Mouse (Mus musculus) heart, embryonic 10.5 days (tissue): Measurements from ENCODE around the gene Rybp. TPM values are rescaled to one million over a fixed set of nuclear protein-coding genes. Genes with fewer than 3 reads are reported as not detected.
A peak's percentile ranks its signal among the peaks of the same experiment; 100 is the strongest.

Experiments used
- DNase-seq: peaks from one replicate; pipeline ENCODE4 v3.0.0-alpha.2; 2017; ENCODE audit warnings: low spot score
- H3K27ac ChIP-seq: fragments of 300-500 bp; sonication (generic); 2 replicates; pipeline ENCODE4 v1.5.1; 2016; ENCODE audit warnings: mild to moderate bottlenecking
- H3K27me3 ChIP-seq: fragments of 300-500 bp; sonication (generic); 2 replicates; pipeline ENCODE4 v1.6.1; 2016; ENCODE audit warnings: mild to moderate bottlenecking; ENCODE audit not compliant: poor library complexity, insufficient read depth, severe bottlenecking
- H3K36me3 ChIP-seq: fragments of 300-500 bp; sonication (generic); 2 replicates; pipeline ENCODE4 v1.6.1; 2016; ENCODE audit warnings: mild to moderate bottlenecking, moderate library complexity
- H3K4me1 ChIP-seq: fragments of 300-500 bp; sonication (generic); 2 replicates; pipeline ENCODE4 v1.6.1; 2016; ENCODE audit warnings: mild to moderate bottlenecking
- H3K4me3 ChIP-seq: fragments of 300-500 bp; sonication (generic); 2 replicates; pipeline ENCODE4 v1.5.1; 2016; ENCODE audit warnings: mild to moderate bottlenecking, moderate library complexity
- H3K9me3 ChIP-seq: fragments of 300-500 bp; sonication (generic); 2 replicates; pipeline ENCODE4 v1.6.1; 2016; ENCODE audit warnings: mild to moderate bottlenecking, moderate library complexity
- whole genome bisulfite sequencing: fragments of 180-500 bp; shearing (Covaris S2); methylation state at CpG from one replicate; pipeline ENCODE4 v1.1.7; 2016; 5-methylcytosine and 5-hydroxymethylcytosine counted together
- polyA plus RNA-seq: library from polyadenylated mRNA; unstranded; fragments of >200 nt; fragmentation: Nextera tagmentation; extraction: Ambion mirVana; gene quantifications from 2 replicates; pipeline ENCODE4 v1.2.1, GENCODE M21; 2016

Rybp gene
- polyA plus RNA-seq, 1 experiment from 2014 or later: 14.8 TPM

DNA sequence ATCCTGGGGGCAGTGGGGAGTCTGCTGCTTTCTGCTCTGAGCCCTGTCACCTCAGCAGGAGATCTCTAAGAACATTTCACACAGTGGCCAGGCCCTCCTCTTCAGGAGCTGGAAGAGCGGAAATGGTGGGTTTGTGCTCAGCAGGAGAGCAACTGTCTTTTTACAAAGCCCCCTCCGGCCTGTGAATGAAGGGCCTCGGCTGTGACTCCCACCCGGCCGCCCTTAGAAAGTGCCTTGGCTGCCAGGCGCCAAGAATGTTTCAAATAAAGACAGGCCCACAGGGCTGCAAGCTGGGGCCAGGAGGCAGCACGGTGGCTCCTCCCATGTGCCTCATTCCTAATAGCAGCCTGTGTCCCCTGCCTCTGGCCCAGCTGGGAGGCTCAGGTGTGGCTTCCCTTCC lies 74.5 kb downstream of the Rybp start:
- no peak for DNase-seq
- peak overlapping the region; percentile 76 for H3K27ac ChIP-seq

DNA sequence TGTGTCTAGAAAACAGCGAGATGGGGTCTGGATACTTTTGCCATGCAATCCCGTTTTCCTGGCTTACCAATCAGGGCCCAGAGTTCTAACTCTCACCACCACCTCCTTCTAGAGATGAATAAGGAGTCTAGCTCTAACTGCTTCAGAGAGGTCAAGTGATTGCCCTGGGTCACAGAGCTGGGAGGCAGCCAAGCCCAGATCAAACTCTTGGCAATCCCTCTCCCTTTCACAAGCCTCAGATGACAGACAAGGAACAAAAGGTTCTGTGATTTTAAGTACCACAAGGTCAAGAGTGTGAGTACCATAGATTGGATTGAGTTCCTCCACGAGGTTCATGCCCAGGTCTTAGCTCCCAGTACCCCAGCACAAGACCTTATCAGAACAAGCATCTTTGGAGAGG lies 75.6 kb downstream of the Rybp start:
- DNase-seq: no peak
- peaks cover 65% of the 10 kb centered on the region for H3K4me1 ChIP-seq
- no peak overlapping the region for H3K4me3 ChIP-seq
- H3K36me3 ChIP-seq: no peaks in the 10 kb centered on the region
- 73% methylated on average over 3 of the region's 3 CpGs for WGBS
- no peak overlapping the region for H3K27ac ChIP-seq
- peaks cover 46% of the 10 kb centered on the region for H3K27me3 ChIP-seq
- no peaks in the 10 kb centered on the region for H3K9me3 ChIP-seq

More for the DNA sequence above, 74.5 kb downstream of the Rybp start:
- 17% methylated on average over 7 of the region's 7 CpGs for WGBS
- H3K27me3 ChIP-seq: peaks cover 36% of the 10 kb centered on the region
- peaks cover 65% of the 10 kb centered on the region for H3K4me1 ChIP-seq
- no peaks in the 10 kb centered on the region for H3K9me3 ChIP-seq
- no peak overlapping the region for H3K4me3 ChIP-seq
- H3K36me3 ChIP-seq: no peaks in the 10 kb centered on the region

GRCm38 (mm10) chr6:100210517-100210916 lies 76.8 kb downstream of the Rybp start:
- Histone ChIP-seq H3K4me1 (peaks cover 61% of the 10 kb centered on the region), H3K27ac (no peak overlapping the region), H3K4me3 (no peak overlapping the region), H3K27me3 (peaks cover 47% of the 10 kb centered on the region), H3K9me3 (no peaks in the 10 kb centered on the region), H3K36me3 (no peaks in the 10 kb centered on the region)
- 49% methylated on average over 1 of the region's 1 CpGs for WGBS
- no peak for DNase-seq

- no peaks in the 10 kb centered on the region for H3K9me3 ChIP-seq
- peak overlapping the region; percentile 44 for H3K4me3 ChIP-seq
- H3K36me3 ChIP-seq: no peaks in the 10 kb centered on the region
- H3K27ac ChIP-seq: peak overlapping the region; percentile 81
- peaks cover 49% of the 10 kb centered on the region for H3K4me1 ChIP-seq
- H3K27me3 ChIP-seq: peaks cover 46% of the 10 kb centered on the region
- peak; percentile 85 for DNase-seq
- under 1% methylated on average over 14 of the region's 14 CpGs for WGBS
Observed at GRCm38 (mm10) chr6:100206741-100207275, 80.5 kb downstream of the Rybp start.

DNA sequence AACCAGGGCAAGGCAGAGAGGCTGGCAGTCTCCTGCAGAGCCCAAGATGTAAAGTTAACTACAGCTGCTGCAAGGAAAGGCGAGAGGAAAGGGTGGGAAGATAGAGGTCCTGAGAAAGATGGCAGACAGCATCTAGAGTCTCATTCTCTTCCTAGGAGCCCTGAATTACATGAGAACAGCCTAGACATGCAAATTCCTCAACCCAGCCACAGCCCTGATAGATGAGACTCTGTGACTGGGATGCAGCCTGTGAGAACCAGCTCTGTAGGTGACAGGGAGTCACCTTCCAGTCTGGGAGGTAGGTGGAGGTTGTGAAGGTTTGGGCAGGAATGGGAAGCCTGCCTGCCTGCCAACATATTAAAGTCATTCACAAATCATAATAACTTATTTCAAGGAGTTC lies 81.0 kb downstream of the Rybp start:
- 0 out of 2 replicates have a peak overlapping the region, but pooled peaks have one; percentile 44 for H3K4me3 ChIP-seq
- H3K27ac ChIP-seq: peak overlapping the region; percentile 81
- WGBS: 58% methylated on average over 1 of the region's 1 CpGs
- H3K36me3 ChIP-seq: no peaks in the 10 kb centered on the region
- peaks cover 46% of the 10 kb centered on the region for H3K27me3 ChIP-seq
- peaks cover 49% of the 10 kb centered on the region for H3K4me1 ChIP-seq
- no peak for DNase-seq
- H3K9me3 ChIP-seq: no peaks in the 10 kb centered on the region

DNA sequence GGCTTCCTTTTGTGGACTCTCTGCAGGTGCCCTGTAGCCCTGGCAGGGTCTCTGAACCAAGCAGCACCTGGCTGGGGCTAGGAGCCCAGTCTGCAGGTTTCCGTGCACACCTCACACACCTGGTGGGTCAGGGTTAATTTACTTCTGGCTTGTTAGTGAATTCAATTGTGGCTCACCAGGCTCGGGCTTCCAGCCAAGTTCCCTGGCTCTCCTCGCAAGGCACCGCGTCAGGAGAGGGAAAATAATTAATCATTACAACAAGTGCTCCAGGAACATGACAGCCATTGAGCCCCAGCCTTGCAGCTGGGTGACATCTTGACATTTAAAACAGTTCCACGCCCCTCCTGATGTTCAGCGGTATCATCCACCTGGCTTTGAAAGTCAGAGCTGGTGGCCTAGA lies 82.8 kb downstream of the Rybp start:
- Histone ChIP-seq H3K4me1 (peaks cover 42% of the 10 kb centered on the region), H3K27me3 (peaks cover 44% of the 10 kb centered on the region), H3K4me3 (no peak overlapping the region), H3K9me3 (no peaks in the 10 kb centered on the region), H3K36me3 (no peaks in the 10 kb centered on the region), H3K27ac (no peak overlapping the region)
- no peak for DNase-seq
- 75% methylated on average over 7 of the region's 7 CpGs for WGBS

DNA sequence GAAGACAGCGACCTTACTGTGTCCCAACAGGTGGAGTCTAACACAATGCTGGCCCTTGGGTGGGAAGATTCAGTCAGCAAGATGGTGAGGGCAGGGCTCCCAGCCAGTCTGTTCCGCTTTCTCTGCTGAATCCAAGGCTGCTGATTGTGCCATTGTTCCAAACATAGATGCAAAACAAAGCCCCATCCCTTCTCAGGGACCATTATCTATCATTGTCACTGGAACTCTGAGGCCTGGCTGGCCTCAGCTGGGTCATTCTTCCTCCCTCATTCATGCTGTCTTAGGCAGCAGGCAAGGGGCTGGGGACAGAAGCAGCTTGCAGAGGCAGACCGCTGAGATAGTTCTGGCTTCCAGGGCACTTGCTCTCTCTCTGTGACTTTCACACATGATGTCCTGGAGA lies 83.8 kb downstream of the Rybp start:
- Histone ChIP-seq H3K4me1 (peaks cover 42% of the 10 kb centered on the region), H3K27me3 (peaks cover 36% of the 10 kb centered on the region), H3K9me3 (no peaks in the 10 kb centered on the region), H3K4me3 (no peak overlapping the region), H3K27ac (peak overlapping the region; percentile 39; the same call in 1 of the 2 replicates), H3K36me3 (no peaks in the 10 kb centered on the region)
- DNase-seq: no peak
- WGBS: 22% methylated on average over 3 of the region's 3 CpGs

- 68% methylated on average over 1 of the region's 1 CpGs for WGBS
Observed at GRCm38 (mm10) chr6:100202091-100202490, 85.2 kb downstream of the Rybp start.

GRCm38 (mm10) chr6:100197102-100197501 lies 90.2 kb downstream of the Rybp start:
- WGBS: 69% methylated on average over 5 of the region's 5 CpGs
- H3K4me1 ChIP-seq: peaks cover 55% of the 10 kb centered on the region
- H3K9me3 ChIP-seq: no peaks in the 10 kb centered on the region
- no peaks in the 10 kb centered on the region for H3K36me3 ChIP-seq
- H3K27me3 ChIP-seq: peaks cover 2% of the 10 kb centered on the region
- no peak overlapping the region for H3K27ac ChIP-seq
- no peak for DNase-seq
- no peak overlapping the region for H3K4me3 ChIP-seq

More at GRCm38 (mm10) chr6:100202091-100202490, 85.2 kb downstream of the Rybp start:
- Histone ChIP-seq H3K27ac (no peak overlapping the region), H3K27me3 (peaks cover 22% of the 10 kb centered on the region), H3K4me3 (no peak overlapping the region), H3K36me3 (no peaks in the 10 kb centered on the region), H3K9me3 (no peaks in the 10 kb centered on the region), H3K4me1 (peaks cover 45% of the 10 kb centered on the region)
- no peak for DNase-seq

- Histone ChIP-seq H3K27ac (peak overlapping the region; percentile 85), H3K27me3 (peaks cover 7% of the 10 kb centered on the region), H3K36me3 (no peaks in the 10 kb centered on the region), H3K4me1 (peaks cover 52% of the 10 kb centered on the region), H3K9me3 (no peaks in the 10 kb centered on the region), H3K4me3 (peak overlapping the region; percentile 4; the same call in 1 of the 2 replicates)
- DNase-seq: peak; percentile 88
- WGBS: 6% methylated on average over 7 of the region's 7 CpGs
Observed at GRCm38 (mm10) chr6:100195870-100196409, 91.3 kb downstream of the Rybp start.

DNA sequence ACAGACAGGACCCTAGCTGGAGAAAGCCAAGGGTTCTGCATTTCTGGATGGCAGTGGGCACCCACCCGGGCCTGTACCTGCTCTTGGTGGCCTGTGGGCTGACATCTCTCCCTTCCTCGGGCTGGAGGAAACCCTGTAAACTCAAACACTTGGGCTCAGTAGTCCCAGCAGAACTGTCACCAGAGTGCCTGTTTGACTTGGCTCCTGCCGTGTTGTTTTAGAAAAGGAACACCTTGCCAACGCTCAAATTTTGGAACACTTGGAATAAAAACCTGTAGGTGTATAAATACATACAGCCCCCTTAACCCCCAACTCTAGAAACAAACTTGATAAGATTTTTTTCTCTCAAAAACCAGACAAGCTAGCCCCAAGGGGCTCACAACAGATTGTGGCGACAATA lies 92.2 kb downstream of the Rybp start:
- H3K27ac ChIP-seq: peak overlapping the region; percentile 85; the same call in 1 of the 2 replicates
- H3K9me3 ChIP-seq: no peaks in the 10 kb centered on the region
- DNase-seq: no peak
- H3K36me3 ChIP-seq: no peaks in the 10 kb centered on the region
- WGBS: 65% methylated on average over 5 of the region's 5 CpGs
- H3K27me3 ChIP-seq: peaks cover 16% of the 10 kb centered on the region
- H3K4me1 ChIP-seq: peaks cover 52% of the 10 kb centered on the region
- H3K4me3 ChIP-seq: no peak overlapping the region

DNA sequence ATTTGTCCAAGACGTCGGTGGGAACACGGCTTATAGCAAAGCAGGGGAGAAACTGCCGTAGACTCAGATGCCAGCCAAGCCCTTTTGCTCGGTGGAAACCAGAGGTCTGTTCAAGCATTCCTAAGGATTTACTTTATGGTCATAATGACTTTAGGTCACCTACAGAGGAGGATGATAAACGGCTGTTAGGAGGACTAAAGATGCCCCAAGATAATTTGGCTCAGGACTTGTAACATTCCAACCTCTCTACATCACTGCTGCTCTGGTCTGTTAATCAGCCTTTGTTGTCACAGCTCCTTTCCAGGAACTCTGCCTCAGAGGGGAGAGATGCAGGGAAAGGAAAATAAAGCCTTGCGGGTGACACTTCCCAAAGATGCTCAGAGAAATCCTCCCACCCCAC lies 93.5 kb downstream of the Rybp start:
- H3K9me3 ChIP-seq: no peaks in the 10 kb centered on the region
- no peak overlapping the region for H3K27ac ChIP-seq
- no peak overlapping the region for H3K4me3 ChIP-seq
- no peak for DNase-seq
- no peaks in the 10 kb centered on the region for H3K36me3 ChIP-seq
- peaks cover 61% of the 10 kb centered on the region for H3K4me1 ChIP-seq
- 54% methylated on average over 7 of the region's 7 CpGs for WGBS
- H3K27me3 ChIP-seq: peaks cover 26% of the 10 kb centered on the region

DNA sequence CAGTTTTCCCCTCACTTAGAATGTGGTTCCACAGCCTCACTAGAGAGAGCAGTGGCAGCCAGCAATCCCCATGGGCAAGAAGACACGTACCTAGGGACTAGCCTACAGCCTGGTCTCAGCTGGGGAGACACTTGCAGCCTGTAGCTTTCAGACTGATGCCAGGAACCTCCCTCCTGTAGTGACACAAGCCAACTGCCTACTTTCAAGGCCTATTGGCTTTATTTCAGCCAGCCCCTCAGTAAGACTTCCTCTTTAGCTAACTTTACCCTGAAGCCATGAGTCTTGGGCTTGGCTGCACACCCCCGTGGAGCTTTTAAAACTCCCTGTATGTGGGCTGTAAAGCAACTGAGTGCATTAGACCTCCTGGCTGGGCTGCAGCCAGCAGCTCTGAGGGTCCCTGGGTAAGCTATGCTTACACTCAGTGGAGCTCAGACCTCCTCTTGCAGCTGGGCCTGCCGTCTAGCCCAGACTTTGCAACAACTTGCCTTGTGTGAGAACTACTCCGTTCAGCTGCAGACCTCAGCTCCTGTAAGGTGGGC lies 94.5 kb downstream of the Rybp start:
- peaks cover 62% of the 10 kb centered on the region for H3K4me1 ChIP-seq
- no peaks in the 10 kb centered on the region for H3K36me3 ChIP-seq
- WGBS: 63% methylated on average over 4 of the region's 4 CpGs
- H3K27me3 ChIP-seq: peaks cover 28% of the 10 kb centered on the region
- peak overlapping the region; percentile 57 for H3K27ac ChIP-seq
- H3K4me3 ChIP-seq: no peak overlapping the region
- no peaks in the 10 kb centered on the region for H3K9me3 ChIP-seq
- DNase-seq: no peak
